Mouse (Mus musculus) embryonic facial prominence, embryonic 11.5 days (tissue): ENCODE measurements around the gene Dcaf1. TPM values are rescaled to one million over a fixed set of nuclear protein-coding genes. Genes with fewer than 3 reads are reported as not detected.

Experiments
- polyA plus RNA-seq: library from polyadenylated mRNA; unstranded; fragments of >200 nt; fragmentation: Nextera tagmentation; extraction: Ambion mirVana; gene quantifications from 2 replicates; pipeline ENCODE4 v1.2.1, GENCODE M21; 2014

Dcaf1 gene
- polyA plus RNA-seq, 1 experiment from 2014 or later, result 25.9 TPM

Other genes starting within 250 kb of the Dcaf1 start
- gene Iqcf6, start 195.3 kb upstream of the Dcaf1 start, polyA plus RNA-seq, result not detected in 2 replicates
- 3.6 TPM in 2 replicates for gene Grm2, start 165.8 kb upstream of the Dcaf1 start, polyA plus RNA-seq
- gene Tex264, start 135.9 kb upstream of the Dcaf1 start, polyA plus RNA-seq, result 32.1 and 32.4 TPM in 2 replicates
- 5.2 and 5.8 TPM in 2 replicates for gene Rad54l2, start 32.7 kb upstream of the Dcaf1 start, polyA plus RNA-seq
- gene Rbm15b, start 65.6 kb downstream of the Dcaf1 start, polyA plus RNA-seq, result 23.2 and 27.3 TPM in 2 replicates
- gene Manf, start 70.1 kb downstream of the Dcaf1 start, polyA plus RNA-seq, result 304 and 321 TPM in 2 replicates